Mouse (Mus musculus) small intestine, adult 2 months (tissue): ENCODE measurements around the gene Micu1.

ENCODE experiments used
- CTCF ChIP-seq: fragments of 200-500 bp; IDR thresholded peaks from 2 replicates; pipeline ENCODE4 v1.5.1; 2012; ENCODE audit warnings: low read depth, mild to moderate bottlenecking, control low read depth, inconsistent platforms, low read length, moderate library complexity, mixed read lengths; ENCODE audit not compliant: insufficient replicate concordance, insufficient read length; ENCODE audit errors: extremely low read depth
- POLR2A ChIP-seq: fragments of 200-500 bp; IDR thresholded peaks from 2 replicates; pipeline ENCODE4 v1.6.1; 2012; ENCODE audit warnings: low read depth, mild to moderate bottlenecking, control low read depth, inconsistent platforms, low read length, moderate library complexity

DNA sequence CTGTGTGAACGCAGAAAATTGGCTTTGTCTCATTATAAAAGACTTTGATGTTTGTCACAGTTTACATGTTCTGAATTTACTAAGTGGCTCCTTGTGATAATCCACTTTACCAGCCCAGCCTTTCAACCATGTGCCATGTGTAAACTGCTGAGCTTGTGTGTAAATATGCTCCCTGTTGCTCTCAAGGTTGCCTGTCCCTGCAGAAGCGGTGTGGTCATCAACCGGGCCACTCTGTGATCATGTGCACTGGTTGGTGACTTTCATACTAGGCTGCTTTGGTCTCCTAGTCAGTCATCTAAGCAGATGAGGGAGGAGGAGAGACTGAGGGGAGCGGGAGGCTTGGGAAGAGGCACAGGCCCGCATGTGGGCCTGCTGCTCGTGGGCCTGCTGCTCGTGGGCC, 45.1 kb downstream of the Micu1 start:
- TF ChIP-seq POLR2A (no peak), CTCF (no peak)
